In genomic region chr1:134361195-134361856, GRCm38 (mm10) we compare ENCODE assay signal across 8 mouse cellular contexts. TPM values are rescaled to one million over a fixed set of nuclear protein-coding genes. Genes with fewer than 3 reads are reported as not detected.
DNase-seq lines count a peak whose midpoint lies in the region; ATAC-seq and TF ChIP-seq lines count a peak whose summit lies in the region.

No protein-coding gene starts in this region.

- 1% methylated on average over 43 of the region's 44 CpGs for WGBS in heart, embryonic 11.5 days (ENCODE audit: insufficient replicate concordance)
- 2% methylated on average over 44 of the region's 44 CpGs for WGBS in forebrain, embryonic 10.5 days
- under 1% methylated on average over 44 of the region's 44 CpGs for WGBS in olfactory bulb, adult 2 months

- TF ChIP-seq CTCF in E14TG2a.4 (conservative IDR thresholded peaks at IDR 0.05; ENCODE audit: low read length) = no peak
- TF ChIP-seq CTCF in olfactory bulb, adult 2 months (IDR thresholded peaks at IDR 0.05; ENCODE audit: insufficient read depth, low read depth, low read length) = no peak

- peak overlapping the region; percentile 93 for H3K9ac ChIP-seq in heart, embryonic 11.5 days (ENCODE audit: low read depth, low read length)

- no peaks in the 10 kb centered on the region for H3K27me3 ChIP-seq in heart, embryonic 11.5 days (ENCODE audit: control insufficient read depth, insufficient read depth, low read length)
- H3K27me3 ChIP-seq in E14TG2a.4 (ENCODE audit: insufficient read depth, low read length) = no peaks in the 10 kb centered on the region
- no peaks in the 10 kb centered on the region for H3K27me3 ChIP-seq in forebrain, embryonic 10.5 days (ENCODE audit: poor library complexity, severe bottlenecking)

- ATAC-seq in heart, embryonic 11.5 days (replicated peaks; ENCODE audit: insufficient number of reproducible peaks, low FRiP score, low TSS enrichment) = peak; percentile 85

- DNase-seq in heart, postnatal 36 days = no peak
- DNase-seq in forebrain, embryonic 10.5 days (ENCODE audit: extremely low spot score, low spot score) = no peak
- peak; percentile 11 for DNase-seq in liver
- DNase-seq in frontal cortex, adult 2 months (ENCODE audit: extremely low spot score in 1 of 2, low spot score in 1 of 2) = no peak
- no peak for DNase-seq in left cerebral cortex, postnatal 36 days (ENCODE audit: low spot score in 2 of 2)

- no peak for TF ChIP-seq POLR2A in olfactory bulb, adult 2 months (IDR thresholded peaks at IDR 0.05; ENCODE audit: insufficient read depth, low read depth, low read length)

- peak overlapping the region; percentile 84 for H3K4me2 ChIP-seq in heart, embryonic 11.5 days

- H3K4me1 ChIP-seq in heart, embryonic 11.5 days (ENCODE audit: control insufficient read depth, insufficient read depth, low read length) = peaks cover 3% of the 10 kb centered on the region; the same call in 1 of the 2 replicates
- peaks cover 36% of the 10 kb centered on the region for H3K4me1 ChIP-seq in E14TG2a.4 (replicated peaks; ENCODE audit: low read depth, low read length)
- H3K4me1 ChIP-seq in forebrain, embryonic 10.5 days = peaks cover 13% of the 10 kb centered on the region
- H3K4me1 ChIP-seq in olfactory bulb, adult 2 months (ENCODE audit: control insufficient read depth, insufficient read depth, low read length) = peaks cover 7% of the 10 kb centered on the region; the same call in 1 of the 2 replicates

- peak overlapping the region; percentile 93 for H3K4me3 ChIP-seq in heart, embryonic 11.5 days (ENCODE audit: low read depth, low read length)
- peak overlapping the region; percentile 94 for H3K4me3 ChIP-seq in E14TG2a.4 (replicated peaks; ENCODE audit: low read length)
- H3K4me3 ChIP-seq in forebrain, embryonic 10.5 days = peak overlapping the region; percentile 93
- peak overlapping the region; percentile 90 for H3K4me3 ChIP-seq in olfactory bulb, adult 2 months (ENCODE audit: insufficient read depth, low read depth, low read length)

- intact Hi-C loops in heart, postnatal 36 days (cut with DNase I) = loop anchor here (5.0 kb wide), 1 partner anchor 201 kb away; the partner anchor contains the start of gene Kdm5b
- intact Hi-C loops in left cerebral cortex, postnatal 36 days (cut with DNase I) = loop anchor here (2.0 to 5.0 kb wide), 2 partner anchors 56 to 93 kb away; partner anchors contain the start of genes Adipor1 and Klhl12

- H3K36me3 ChIP-seq in heart, embryonic 11.5 days (ENCODE audit: control insufficient read depth, insufficient read depth, low read length) = peaks cover 10% of the 10 kb centered on the region
- H3K36me3 ChIP-seq in E14TG2a.4 (ENCODE audit: insufficient read depth, low read length) = peaks cover 44% of the 10 kb centered on the region
- H3K36me3 ChIP-seq in forebrain, embryonic 10.5 days (replicated peaks) = peaks cover 43% of the 10 kb centered on the region

- peak overlapping the region; percentile 71 for H3K27ac ChIP-seq in heart, embryonic 11.5 days (ENCODE audit: low read depth, low read length)
- peak overlapping the region; percentile 96 for H3K27ac ChIP-seq in forebrain, embryonic 10.5 days
- no peak overlapping the region; the same call in 1 of the 2 replicates for H3K27ac ChIP-seq in olfactory bulb, adult 2 months (ENCODE audit: insufficient read depth, low read depth, low read length)

- no peaks in the 10 kb centered on the region for H3K9me3 ChIP-seq in heart, embryonic 11.5 days (replicated peaks; ENCODE audit: control insufficient read depth, low read length)
- H3K9me3 ChIP-seq in E14TG2a.4 (ENCODE audit: low read length) = no peaks in the 10 kb centered on the region
- no peaks in the 10 kb centered on the region for H3K9me3 ChIP-seq in forebrain, embryonic 10.5 days

RNA-seq across cellular contexts. Expression of gene Tmem183a, which starts 0.5 kb away (rescaled TPM):
- polyA plus RNA-seq in heart, embryonic 11.5 days (2014; fragmentation: Nextera tagmentation; extraction: Ambion mirVana) = 75.1 and 78.8 TPM in 2 replicates
- 10 to 100 TPM; 21.6 to 22.1 TPM for total RNA-seq in heart, postnatal 36 days (2021)
- 134 and 136 TPM in 2 replicates for polyA plus RNA-seq in forebrain, embryonic 10.5 days (2016; fragmentation: Nextera tagmentation; extraction: Ambion mirVana)
- not detected in 2 replicates for polyA plus RNA-seq in olfactory bulb, adult 2 months (2012; ENCODE audit: insufficient read depth, insufficient read length, low replicate concordance, missing spikeins)
- polyA plus RNA-seq in frontal cortex, adult 2 months (2012; rRNA removed) = 54.0 and 62.4 TPM in 2 replicates
- 10 to 100 TPM; 80.1 to 87.0 TPM for total RNA-seq in left cerebral cortex, postnatal 36 days (2021)

RNA-seq across cellular contexts. Expression of gene 4933406M09Rik, which starts 24.4 kb away (rescaled TPM):
- not detected in 2 replicates for polyA plus RNA-seq in heart, embryonic 11.5 days (2014; fragmentation: Nextera tagmentation; extraction: Ambion mirVana)
- not detected for total RNA-seq in heart, postnatal 36 days (2021)
- not detected in 2 replicates for polyA plus RNA-seq in forebrain, embryonic 10.5 days (2016; fragmentation: Nextera tagmentation; extraction: Ambion mirVana)
- polyA plus RNA-seq in olfactory bulb, adult 2 months (2012; ENCODE audit: insufficient read depth, insufficient read length, low replicate concordance, missing spikeins) = not detected in 2 replicates
- polyA plus RNA-seq in frontal cortex, adult 2 months (2012; rRNA removed) = not detected in 2 replicates
- not detected for total RNA-seq in left cerebral cortex, postnatal 36 days (2021)

RNA-seq across cellular contexts. Expression of gene Ppfia4, which starts 28.6 kb away (rescaled TPM):
- polyA plus RNA-seq in heart, embryonic 11.5 days (2014; fragmentation: Nextera tagmentation; extraction: Ambion mirVana) = 9.4 and 9.7 TPM in 2 replicates
- 1 to 10 TPM; 1.4 to 1.6 TPM for total RNA-seq in heart, postnatal 36 days (2021)
- polyA plus RNA-seq in forebrain, embryonic 10.5 days (2016; fragmentation: Nextera tagmentation; extraction: Ambion mirVana) = 1.6 and 2.1 TPM in 2 replicates
- polyA plus RNA-seq in olfactory bulb, adult 2 months (2012; ENCODE audit: insufficient read depth, insufficient read length, low replicate concordance, missing spikeins) = not detected in 2 replicates
- polyA plus RNA-seq in frontal cortex, adult 2 months (2012; rRNA removed) = 49.4 TPM in 2 replicates
- 10 to 100 TPM; 48.4 to 49.5 TPM for total RNA-seq in left cerebral cortex, postnatal 36 days (2021)

RNA-seq across cellular contexts. Expression of gene Cyb5r1, which starts 44.0 kb away (rescaled TPM):
- polyA plus RNA-seq in heart, embryonic 11.5 days (2014; fragmentation: Nextera tagmentation; extraction: Ambion mirVana) = 35.2 and 36.9 TPM in 2 replicates
- total RNA-seq in heart, postnatal 36 days (2021) = 10 to 100 TPM; 26.1 to 27.0 TPM
- 30.0 and 31.6 TPM in 2 replicates for polyA plus RNA-seq in forebrain, embryonic 10.5 days (2016; fragmentation: Nextera tagmentation; extraction: Ambion mirVana)
- polyA plus RNA-seq in olfactory bulb, adult 2 months (2012; ENCODE audit: insufficient read depth, insufficient read length, low replicate concordance, missing spikeins) = not detected in 2 replicates
- 14.0 and 15.9 TPM in 2 replicates for polyA plus RNA-seq in frontal cortex, adult 2 months (2012; rRNA removed)
- 10 to 100 TPM; 18.9 to 19.9 TPM for total RNA-seq in left cerebral cortex, postnatal 36 days (2021)

RNA-seq across cellular contexts. Expression of gene Adipor1, which starts 53.9 kb away (rescaled TPM):
- polyA plus RNA-seq in heart, embryonic 11.5 days (2014; fragmentation: Nextera tagmentation; extraction: Ambion mirVana) = 129 and 130 TPM in 2 replicates
- 100 to 1,000 TPM; 137 to 143 TPM for total RNA-seq in heart, postnatal 36 days (2021)
- polyA plus RNA-seq in forebrain, embryonic 10.5 days (2016; fragmentation: Nextera tagmentation; extraction: Ambion mirVana) = 70.5 and 71.1 TPM in 2 replicates
- not detected in 2 replicates for polyA plus RNA-seq in olfactory bulb, adult 2 months (2012; ENCODE audit: insufficient read depth, insufficient read length, low replicate concordance, missing spikeins)
- polyA plus RNA-seq in frontal cortex, adult 2 months (2012; rRNA removed) = 60.4 and 64.3 TPM in 2 replicates
- 10 to 100 TPM; 60.2 to 62.8 TPM for total RNA-seq in left cerebral cortex, postnatal 36 days (2021)
